Mouse (Mus musculus): ENCODE results near the gene Myo5c. TPM values are rescaled to one million over a fixed set of nuclear protein-coding genes. Genes with fewer than 3 reads are reported as not detected.
A peak's percentile ranks its signal among the peaks of the same experiment; 100 is the strongest.

Myo5c gene
- polyA plus RNA-seq, 1 experiment from 2014 or later, result 1.1 TPM

GRCm38 (mm10) chr9:75285363-75285762, 53.5 kb downstream of the Myo5c start:
- H3K4me1 ChIP-seq, result no peaks in the 10 kb centered on the region
- WGBS, result 82% methylated on average over 6 of the region's 6 CpGs
- no peak overlapping the region for H3K4me2 ChIP-seq (replicated peaks)
- H3K27ac ChIP-seq, result no peak overlapping the region
- no peak for ATAC-seq (ENCODE audit: insufficient number of reproducible peaks, insufficient read depth, low FRiP score, low TSS enrichment)
- no peak overlapping the region for H3K4me3 ChIP-seq
- no peaks in the 10 kb centered on the region for H3K27me3 ChIP-seq
- H3K9me3 ChIP-seq, result no peaks in the 10 kb centered on the region
- H3K36me3 ChIP-seq, result no peaks in the 10 kb centered on the region
- H3K9ac ChIP-seq, result no peak overlapping the region

GRCm38 (mm10) chr9:75287636-75288035, 55.8 kb downstream of the Myo5c start:
- 75% methylated on average over 6 of the region's 6 CpGs for WGBS
- H3K36me3 ChIP-seq, result no peaks in the 10 kb centered on the region

GRCm38 (mm10) chr9:75289545-75289944, 57.7 kb downstream of the Myo5c start:
- H3K9me3 ChIP-seq, result no peaks in the 10 kb centered on the region
- no peaks in the 10 kb centered on the region for H3K27me3 ChIP-seq
- no peak overlapping the region for H3K9ac ChIP-seq
- WGBS, result 45% methylated on average over 4 of the region's 4 CpGs
- H3K4me1 ChIP-seq, result no peaks in the 10 kb centered on the region
- H3K4me3 ChIP-seq, result no peak overlapping the region
- H3K4me2 ChIP-seq (replicated peaks), result no peak overlapping the region
- H3K27ac ChIP-seq, result no peak overlapping the region
- H3K36me3 ChIP-seq, result no peaks in the 10 kb centered on the region
- no peak for ATAC-seq (ENCODE audit: insufficient number of reproducible peaks, insufficient read depth, low FRiP score, low TSS enrichment)

More at GRCm38 (mm10) chr9:75287636-75288035, 55.8 kb downstream of the Myo5c start:
- Histone ChIP-seq H3K4me1 (no peaks in the 10 kb centered on the region), H3K27ac (no peak overlapping the region), H3K9ac (no peak overlapping the region), H3K4me3 (no peak overlapping the region), H3K9me3 (no peaks in the 10 kb centered on the region), H3K27me3 (no peaks in the 10 kb centered on the region), H3K4me2 (replicated peaks) (no peak overlapping the region)
- ATAC-seq (ENCODE audit: insufficient number of reproducible peaks, insufficient read depth, low FRiP score, low TSS enrichment), result no peak

GRCm38 (mm10) chr9:75299342-75299741, 67.5 kb downstream of the Myo5c start:
- no peak overlapping the region for H3K4me3 ChIP-seq
- ATAC-seq (ENCODE audit: insufficient number of reproducible peaks, insufficient read depth, low FRiP score, low TSS enrichment), result no peak
- H3K9me3 ChIP-seq, result no peaks in the 10 kb centered on the region
- H3K27ac ChIP-seq, result no peak overlapping the region
- 86% methylated on average over 2 of the region's 2 CpGs for WGBS
- no peaks in the 10 kb centered on the region for H3K27me3 ChIP-seq
- no peak overlapping the region for H3K9ac ChIP-seq
- no peak overlapping the region for H3K4me2 ChIP-seq (replicated peaks)
- H3K4me1 ChIP-seq, result no peaks in the 10 kb centered on the region
- no peaks in the 10 kb centered on the region for H3K36me3 ChIP-seq

- H3K9me3 ChIP-seq, result no peaks in the 10 kb centered on the region
- no peaks in the 10 kb centered on the region for H3K4me1 ChIP-seq
- H3K27me3 ChIP-seq, result no peaks in the 10 kb centered on the region
- no peak overlapping the region for H3K9ac ChIP-seq
- H3K4me3 ChIP-seq, result no peak overlapping the region
- no peak for ATAC-seq (ENCODE audit: insufficient number of reproducible peaks, insufficient read depth, low FRiP score, low TSS enrichment)
- 73% methylated on average over 2 of the region's 2 CpGs for WGBS
- H3K27ac ChIP-seq, result no peak overlapping the region
- H3K36me3 ChIP-seq, result no peaks in the 10 kb centered on the region
- no peak overlapping the region for H3K4me2 ChIP-seq (replicated peaks)
Measured at GRCm38 (mm10) chr9:75303033-75303432, 71.2 kb downstream of the Myo5c start.

- Histone ChIP-seq H3K36me3 (no peaks in the 10 kb centered on the region), H3K4me3 (no peak overlapping the region), H3K4me1 (no peaks in the 10 kb centered on the region), H3K27ac (no peak overlapping the region), H3K9me3 (no peaks in the 10 kb centered on the region), H3K4me2 (replicated peaks) (0 out of 2 replicates have a peak overlapping the region, but pooled peaks have one; percentile 1), H3K27me3 (no peaks in the 10 kb centered on the region), H3K9ac (no peak overlapping the region)
- no peak for ATAC-seq (ENCODE audit: insufficient number of reproducible peaks, insufficient read depth, low FRiP score, low TSS enrichment)
- 35% methylated on average over 16 of the region's 16 CpGs for WGBS
Measured at GRCm38 (mm10) chr9:75303701-75304261, 72.0 kb downstream of the Myo5c start.

GRCm38 (mm10) chr9:75304286-75304685, 72.5 kb downstream of the Myo5c start:
- H3K27ac ChIP-seq, result no peak overlapping the region
- H3K4me3 ChIP-seq, result no peak overlapping the region
- 40% methylated on average over 7 of the region's 7 CpGs for WGBS
- H3K4me2 ChIP-seq (replicated peaks), result no peak overlapping the region
- no peak for ATAC-seq (ENCODE audit: insufficient number of reproducible peaks, insufficient read depth, low FRiP score, low TSS enrichment)
- H3K9me3 ChIP-seq, result no peaks in the 10 kb centered on the region
- no peak overlapping the region for H3K9ac ChIP-seq
- H3K36me3 ChIP-seq, result no peaks in the 10 kb centered on the region
- no peaks in the 10 kb centered on the region for H3K27me3 ChIP-seq
- H3K4me1 ChIP-seq, result no peaks in the 10 kb centered on the region

- Histone ChIP-seq H3K27me3 (no peaks in the 10 kb centered on the region), H3K9me3 (no peaks in the 10 kb centered on the region), H3K4me3 (no peak within 1 kb of the TSS), H3K4me2 (replicated peaks) (no peak within 1 kb of the TSS), H3K36me3 (no peaks in the 10 kb centered on the region), H3K27ac (no peak within 1 kb of the TSS), H3K4me1 (no peaks in the 10 kb centered on the region), H3K9ac (no peak within 1 kb of the TSS)
- ATAC-seq (ENCODE audit: insufficient number of reproducible peaks, insufficient read depth, low FRiP score, low TSS enrichment), result no peak
- 84% methylated on average over 11 of the region's 11 CpGs for WGBS
Measured at GRCm38 (mm10) chr9:75306126-75306898, 74.5 kb downstream of the Myo5c start, which contains the start of gene Gnb5. Gene Gnb5, plus strand, starts transcription at chr9:75306288.

GRCm38 (mm10) chr9:75307015-75307414, 75.2 kb downstream of the Myo5c start:
- 86% methylated on average over 5 of the region's 5 CpGs for WGBS
- Histone ChIP-seq H3K36me3 (no peaks in the 10 kb centered on the region), H3K4me3 (no peak overlapping the region), H3K9me3 (no peaks in the 10 kb centered on the region), H3K27ac (no peak overlapping the region), H3K4me2 (replicated peaks) (no peak overlapping the region), H3K27me3 (no peaks in the 10 kb centered on the region), H3K4me1 (no peaks in the 10 kb centered on the region), H3K9ac (no peak overlapping the region)
- no peak for ATAC-seq (ENCODE audit: insufficient number of reproducible peaks, insufficient read depth, low FRiP score, low TSS enrichment)

- Histone ChIP-seq H3K4me1 (no peaks in the 10 kb centered on the region), H3K27ac (no peak overlapping the region), H3K4me2 (replicated peaks) (no peak overlapping the region), H3K9ac (no peak overlapping the region), H3K27me3 (no peaks in the 10 kb centered on the region), H3K36me3 (no peaks in the 10 kb centered on the region), H3K4me3 (no peak overlapping the region), H3K9me3 (no peaks in the 10 kb centered on the region)
- no peak for ATAC-seq (ENCODE audit: insufficient number of reproducible peaks, insufficient read depth, low FRiP score, low TSS enrichment)
- WGBS, result 64% methylated on average over 5 of the region's 5 CpGs
Measured at GRCm38 (mm10) chr9:75308621-75309020, 76.8 kb downstream of the Myo5c start.

- no peak overlapping the region for H3K4me2 ChIP-seq (replicated peaks)
- H3K4me1 ChIP-seq, result 0 out of 2 replicates have a peak, but pooled peaks cover 3% of the 10 kb centered on the region
- no peaks in the 10 kb centered on the region for H3K9me3 ChIP-seq
- H3K36me3 ChIP-seq, result no peaks in the 10 kb centered on the region
- H3K27ac ChIP-seq, result no peak overlapping the region
- H3K9ac ChIP-seq, result no peak overlapping the region
- H3K4me3 ChIP-seq, result no peak overlapping the region
- no peak for ATAC-seq (ENCODE audit: insufficient number of reproducible peaks, insufficient read depth, low FRiP score, low TSS enrichment)
- WGBS, result 17% methylated on average over 4 of the region's 4 CpGs
- no peaks in the 10 kb centered on the region for H3K27me3 ChIP-seq
Measured at GRCm38 (mm10) chr9:75312008-75312407, 80.2 kb downstream of the Myo5c start.

Measured in embryonic facial prominence, embryonic 12.5 days (tissue).